Mouse (Mus musculus): ENCODE results near the gene Snip1. TPM values are rescaled to one million over a fixed set of nuclear protein-coding genes. Genes with fewer than 3 reads are reported as not detected.

Snip1 gene
- polyA plus RNA-seq, 1 experiment from 2014 or later: 16.1 TPM

GRCm38 (mm10) chr4:125105354-125105753 lies 38.9 kb downstream of the Snip1 start:
- WGBS (ENCODE audit: insufficient replicate concordance): 85% methylated on average over 9 of the region's 9 CpGs
- Histone ChIP-seq H3K4me2 (no peak overlapping the region), H3K27ac (no peak overlapping the region), H3K9me3 (replicated peaks) (no peaks in the 10 kb centered on the region), H3K4me3 (replicated peaks) (no peak overlapping the region), H3K4me1 (replicated peaks) (no peaks in the 10 kb centered on the region), H3K27me3 (no peaks in the 10 kb centered on the region), H3K9ac (no peak overlapping the region), H3K36me3 (peaks cover 44% of the 10 kb centered on the region)
- DNase-seq (no peak), ATAC-seq (ENCODE audit: low read depth) (no peak)

- H3K36me3 ChIP-seq: peaks cover 16% of the 10 kb centered on the region
- WGBS (ENCODE audit: insufficient replicate concordance): 9% methylated on average over 6 of the region's 6 CpGs
- H3K9ac ChIP-seq: no peak overlapping the region
- H3K4me2 ChIP-seq: no peak overlapping the region
- no peaks in the 10 kb centered on the region for H3K9me3 ChIP-seq (replicated peaks)
- peak; percentile 56 for DNase-seq
- peak overlapping the region; percentile 29; the same call in 1 of the 2 replicates for H3K27ac ChIP-seq
- peaks cover 37% of the 10 kb centered on the region for H3K4me1 ChIP-seq (replicated peaks)
- H3K4me3 ChIP-seq (replicated peaks): no peak overlapping the region
- ATAC-seq (ENCODE audit: low read depth): 0 out of 2 replicates have a peak, but pooled peaks have one; percentile 10
- no peaks in the 10 kb centered on the region for H3K27me3 ChIP-seq
Observed at GRCm38 (mm10) chr4:125114638-125115037, 48.2 kb downstream of the Snip1 start.

GRCm38 (mm10) chr4:125115081-125115480 lies 48.6 kb downstream of the Snip1 start:
- H3K9ac ChIP-seq: no peak overlapping the region
- WGBS (ENCODE audit: insufficient replicate concordance): 52% methylated on average over 4 of the region's 4 CpGs

GRCm38 (mm10) chr4:125115710-125116089 lies 49.2 kb downstream of the Snip1 start:
- ATAC-seq (ENCODE audit: low read depth) (no peak), DNase-seq (no peak)
- H3K4me1 ChIP-seq (replicated peaks): peaks cover 37% of the 10 kb centered on the region

More at GRCm38 (mm10) chr4:125115081-125115480, 48.6 kb downstream of the Snip1 start:
- H3K4me1 ChIP-seq (replicated peaks): peaks cover 37% of the 10 kb centered on the region
- peaks cover 15% of the 10 kb centered on the region for H3K36me3 ChIP-seq
- H3K27me3 ChIP-seq: no peaks in the 10 kb centered on the region
- ATAC-seq (ENCODE audit: low read depth) (no peak), DNase-seq (no peak)
- no peaks in the 10 kb centered on the region for H3K9me3 ChIP-seq (replicated peaks)
- H3K27ac ChIP-seq: peak overlapping the region; percentile 29; the same call in 1 of the 2 replicates
- H3K4me2 ChIP-seq: no peak overlapping the region
- no peak overlapping the region for H3K4me3 ChIP-seq (replicated peaks)

GRCm38 (mm10) chr4:125116090-125116861 lies 49.8 kb downstream of the Snip1 start:
- H3K9ac ChIP-seq: no peak overlapping the region
- no peak overlapping the region for H3K4me3 ChIP-seq (replicated peaks)
- no peaks in the 10 kb centered on the region for H3K9me3 ChIP-seq (replicated peaks)
- H3K36me3 ChIP-seq: peaks cover 11% of the 10 kb centered on the region; the same call in 1 of the 2 replicates
- peaks cover 37% of the 10 kb centered on the region for H3K4me1 ChIP-seq (replicated peaks)
- 36% methylated on average over 9 of the region's 9 CpGs for WGBS (ENCODE audit: insufficient replicate concordance)
- H3K27ac ChIP-seq: peak overlapping the region; percentile 34
- no peaks in the 10 kb centered on the region for H3K27me3 ChIP-seq
- ATAC-seq (ENCODE audit: low read depth) (no peak), DNase-seq (no peak)
- H3K4me2 ChIP-seq: no peak overlapping the region

More at GRCm38 (mm10) chr4:125115710-125116089, 49.2 kb downstream of the Snip1 start:
- Histone ChIP-seq H3K36me3 (peaks cover 11% of the 10 kb centered on the region; the same call in 1 of the 2 replicates), H3K9ac (no peak overlapping the region), H3K27me3 (no peaks in the 10 kb centered on the region), H3K4me3 (replicated peaks) (no peak overlapping the region), H3K9me3 (replicated peaks) (no peaks in the 10 kb centered on the region), H3K27ac (peak overlapping the region; percentile 34), H3K4me2 (no peak overlapping the region)
- WGBS (ENCODE audit: insufficient replicate concordance): 59% methylated on average over 6 of the region's 6 CpGs

GRCm38 (mm10) chr4:125116929-125117328 lies 50.5 kb downstream of the Snip1 start:
- no peak for ATAC-seq (ENCODE audit: low read depth)
- Histone ChIP-seq H3K4me1 (replicated peaks) (peaks cover 41% of the 10 kb centered on the region), H3K27me3 (no peaks in the 10 kb centered on the region), H3K4me3 (replicated peaks) (no peak overlapping the region), H3K27ac (peak overlapping the region; percentile 23; the same call in 1 of the 2 replicates), H3K9ac (no peak overlapping the region), H3K9me3 (replicated peaks) (no peaks in the 10 kb centered on the region), H3K4me2 (no peak overlapping the region), H3K36me3 (peaks cover 6% of the 10 kb centered on the region; the same call in 1 of the 2 replicates)
- DNase-seq: no peak
- 70% methylated on average over 13 of the region's 13 CpGs for WGBS (ENCODE audit: insufficient replicate concordance)

- Histone ChIP-seq H3K4me2 (no peak overlapping the region), H3K4me1 (replicated peaks) (peaks cover 47% of the 10 kb centered on the region), H3K27ac (no peak overlapping the region), H3K9ac (no peak overlapping the region), H3K9me3 (replicated peaks) (no peaks in the 10 kb centered on the region), H3K27me3 (no peaks in the 10 kb centered on the region), H3K4me3 (replicated peaks) (no peak overlapping the region), H3K36me3 (peaks cover 6% of the 10 kb centered on the region; the same call in 1 of the 2 replicates)
- 25% methylated on average over 7 of the region's 7 CpGs for WGBS (ENCODE audit: insufficient replicate concordance)
- no peak for DNase-seq
- no peak for ATAC-seq (ENCODE audit: low read depth)
Observed at GRCm38 (mm10) chr4:125117902-125118320, 51.4 kb downstream of the Snip1 start.

GRCm38 (mm10) chr4:125119070-125119469 lies 52.6 kb downstream of the Snip1 start:
- Histone ChIP-seq H3K4me3 (replicated peaks) (no peak overlapping the region), H3K4me1 (replicated peaks) (peaks cover 50% of the 10 kb centered on the region), H3K4me2 (no peak overlapping the region), H3K27ac (no peak overlapping the region), H3K27me3 (no peaks in the 10 kb centered on the region), H3K9ac (no peak overlapping the region), H3K36me3 (peaks cover 6% of the 10 kb centered on the region; the same call in 1 of the 2 replicates), H3K9me3 (replicated peaks) (no peaks in the 10 kb centered on the region)
- 73% methylated on average over 10 of the region's 10 CpGs for WGBS (ENCODE audit: insufficient replicate concordance)
- ATAC-seq (ENCODE audit: low read depth) (no peak), DNase-seq (no peak)

- H3K9me3 ChIP-seq (replicated peaks): no peaks in the 10 kb centered on the region
- no peak overlapping the region for H3K27ac ChIP-seq
- H3K36me3 ChIP-seq: peaks cover 6% of the 10 kb centered on the region; the same call in 1 of the 2 replicates
- no peak for DNase-seq
- H3K27me3 ChIP-seq: no peaks in the 10 kb centered on the region
- H3K9ac ChIP-seq: no peak overlapping the region
- 88% methylated on average over 11 of the region's 11 CpGs for WGBS (ENCODE audit: insufficient replicate concordance)
- no peak overlapping the region for H3K4me2 ChIP-seq
- H3K4me1 ChIP-seq (replicated peaks): peaks cover 55% of the 10 kb centered on the region
- no peak overlapping the region for H3K4me3 ChIP-seq (replicated peaks)
- no peak for ATAC-seq (ENCODE audit: low read depth)
Observed at GRCm38 (mm10) chr4:125119721-125120120, 53.2 kb downstream of the Snip1 start.

GRCm38 (mm10) chr4:125122431-125123278 lies 56.2 kb downstream of the Snip1 start:
- Histone ChIP-seq H3K9ac (peak overlapping the region; percentile 37), H3K4me3 (replicated peaks) (no peak overlapping the region), H3K9me3 (replicated peaks) (no peaks in the 10 kb centered on the region), H3K4me2 (peak overlapping the region; percentile 41), H3K27ac (peak overlapping the region; percentile 68), H3K4me1 (replicated peaks) (peaks cover 65% of the 10 kb centered on the region), H3K27me3 (no peaks in the 10 kb centered on the region), H3K36me3 (peaks cover 6% of the 10 kb centered on the region; the same call in 1 of the 2 replicates)
- 0 out of 2 replicates have a peak, but pooled peaks have one; percentile 16 for ATAC-seq (ENCODE audit: low read depth)
- no peak for DNase-seq
- WGBS (ENCODE audit: insufficient replicate concordance): 23% methylated on average over 16 of the region's 16 CpGs

- Histone ChIP-seq H3K9me3 (replicated peaks) (no peaks in the 10 kb centered on the region), H3K9ac (peak overlapping the region; percentile 37; the same call in 1 of the 2 replicates), H3K4me1 (replicated peaks) (peaks cover 66% of the 10 kb centered on the region), H3K27ac (peak overlapping the region; percentile 68), H3K4me3 (replicated peaks) (no peak overlapping the region), H3K27me3 (no peaks in the 10 kb centered on the region), H3K36me3 (peaks cover 6% of the 10 kb centered on the region; the same call in 1 of the 2 replicates), H3K4me2 (peak overlapping the region; percentile 41)
- 57% methylated on average over 7 of the region's 7 CpGs for WGBS (ENCODE audit: insufficient replicate concordance)
- no peak for ATAC-seq (ENCODE audit: low read depth)
- no peak for DNase-seq
Observed at GRCm38 (mm10) chr4:125123279-125123671, 56.8 kb downstream of the Snip1 start.

All from liver, embryonic 13.5 days (tissue).